Mouse (Mus musculus): ENCODE data around the gene Lrp2.

DNA sequence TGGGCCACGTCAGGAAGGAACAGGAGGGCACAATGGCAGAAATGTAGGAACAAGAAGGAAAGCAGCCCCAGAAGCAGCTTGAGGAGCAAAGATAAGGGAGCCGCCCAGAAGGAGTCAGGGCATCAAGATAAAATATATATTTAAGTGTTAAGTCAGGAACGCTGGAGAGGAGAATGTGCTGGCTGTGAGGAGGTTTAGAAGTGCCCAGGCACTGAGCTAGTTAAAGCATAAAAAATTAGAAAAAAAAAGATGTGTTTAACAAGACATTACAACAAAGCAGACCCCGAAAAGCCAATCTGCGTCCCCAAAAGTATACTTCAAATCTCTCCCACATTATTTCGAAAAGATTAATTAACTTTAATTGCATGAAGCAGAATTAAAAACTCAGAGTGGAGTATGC is 122.3 kb downstream of the Lrp2 start:
- TF ChIP-seq EP300 (IDR thresholded peaks at IDR 0.05; ENCODE audit: insufficient read depth, low read depth, low read length) (no peak), CTCF (IDR thresholded peaks at IDR 0.05; ENCODE audit: low read depth, low read length) (no peak)

All from ES-Bruce4 (cell line).